Mouse (Mus musculus): Measurements from ENCODE around the gene 1700020A23Rik.

DNA sequence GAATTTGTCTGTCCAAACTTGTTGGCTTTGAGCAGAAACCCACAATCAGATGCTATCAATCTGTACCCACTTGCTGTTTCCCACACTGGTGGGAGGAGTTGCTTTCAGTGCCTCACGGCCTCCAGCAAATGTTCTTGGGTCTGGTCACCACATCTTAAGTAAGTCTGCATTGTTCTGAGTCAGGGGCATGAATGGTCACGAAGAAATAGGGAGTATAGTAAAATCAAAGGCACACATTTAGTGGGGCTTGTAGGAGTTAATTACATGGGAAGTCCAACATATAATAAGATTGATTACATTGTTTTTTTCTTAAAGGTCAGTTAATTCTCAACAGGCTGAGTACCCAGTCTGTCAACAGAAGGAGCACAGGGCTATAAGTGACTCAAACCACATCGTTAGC, 21.9 kb upstream of the 1700020A23Rik start:
- no peak for TF ChIP-seq POLR2A (IDR thresholded peaks at IDR 0.05; ENCODE audit: borderline replicate concordance, control insufficient read depth, low read depth, low read length)
- no peak for TF ChIP-seq CTCF (IDR thresholded peaks at IDR 0.05; ENCODE audit: control insufficient read depth, insufficient read depth, low read length)
